Mouse (Mus musculus): ENCODE data around the gene Prr30. TPM values are rescaled to one million over a fixed set of nuclear protein-coding genes. Genes with fewer than 3 reads are reported as not detected.
"Not testable (repeated sequence)": the region's sequence is repeated elsewhere in the genome, so short reads cannot be mapped to it uniquely, and the experiment has no call there.

The Prr30 gene
- total RNA-seq (2021): not detected in 2 replicates
- long read RNA-seq, experiment 1: 0 reads
- long read RNA-seq, experiment 2: 0 reads

DNA sequence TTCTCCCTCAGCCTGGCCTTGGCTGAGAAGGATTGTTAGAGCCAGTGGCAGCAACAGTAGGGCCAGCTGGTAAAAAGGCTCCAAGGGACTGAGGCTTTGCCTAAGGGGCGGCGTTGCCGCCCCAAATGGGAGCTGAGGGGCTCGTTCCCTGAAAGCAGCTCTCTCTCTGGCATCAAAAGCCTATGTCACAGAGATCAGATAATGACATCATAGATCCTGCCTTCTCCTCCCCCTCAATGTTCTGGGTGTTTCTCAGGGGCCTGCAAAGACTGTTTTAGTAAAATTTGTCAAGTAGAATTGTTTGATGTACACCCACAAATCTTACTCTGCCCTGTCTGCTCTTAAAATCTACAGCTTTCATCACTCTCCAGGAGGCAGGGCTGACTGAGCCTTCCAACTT is at the start of gene Prr30:
TSS of gene Prr30 (minus strand) at position 101 of the 400 bp plus-strand sequence.
- DNase-seq: no peak

DNA sequence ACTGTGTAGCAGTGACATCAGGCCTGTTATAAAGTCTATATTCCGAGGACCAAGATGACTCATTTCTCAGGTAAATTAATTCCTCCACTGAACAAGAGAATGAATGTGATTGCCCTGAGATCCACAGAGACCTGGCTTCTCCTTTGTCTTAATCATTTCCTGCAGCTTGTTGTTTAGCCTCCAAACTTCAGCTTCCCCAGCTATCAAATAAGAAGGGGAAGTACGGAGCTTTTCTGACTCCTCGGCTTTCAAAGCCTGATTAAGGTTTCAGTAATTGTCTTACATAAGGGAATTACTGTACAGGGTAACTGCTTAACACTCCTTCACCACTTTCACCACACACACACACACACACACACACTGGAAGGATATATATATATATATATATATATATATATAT is 46.7 kb upstream of the Prr30 start:
- no peak for DNase-seq

DNA sequence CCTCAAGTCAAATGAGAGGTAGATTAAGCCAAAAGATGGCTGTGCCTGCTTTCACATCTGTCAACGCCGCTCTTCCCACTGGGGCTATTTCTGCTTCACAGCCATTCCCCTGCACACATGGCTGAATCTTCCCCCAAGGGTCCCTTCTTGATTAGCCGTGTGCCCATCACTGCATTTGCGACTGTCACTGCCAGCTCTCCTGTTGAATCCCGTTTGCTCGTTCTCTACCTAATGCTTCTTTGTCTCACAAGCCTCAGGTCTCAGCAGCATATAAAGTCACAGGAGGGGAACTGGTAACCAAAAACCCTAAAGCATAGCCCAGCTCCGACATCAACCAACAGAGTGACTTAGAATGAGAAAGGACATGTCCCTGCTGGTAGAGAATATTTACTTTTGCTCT is 45.6 kb upstream of the Prr30 start:
- DNase-seq: no peak

DNA sequence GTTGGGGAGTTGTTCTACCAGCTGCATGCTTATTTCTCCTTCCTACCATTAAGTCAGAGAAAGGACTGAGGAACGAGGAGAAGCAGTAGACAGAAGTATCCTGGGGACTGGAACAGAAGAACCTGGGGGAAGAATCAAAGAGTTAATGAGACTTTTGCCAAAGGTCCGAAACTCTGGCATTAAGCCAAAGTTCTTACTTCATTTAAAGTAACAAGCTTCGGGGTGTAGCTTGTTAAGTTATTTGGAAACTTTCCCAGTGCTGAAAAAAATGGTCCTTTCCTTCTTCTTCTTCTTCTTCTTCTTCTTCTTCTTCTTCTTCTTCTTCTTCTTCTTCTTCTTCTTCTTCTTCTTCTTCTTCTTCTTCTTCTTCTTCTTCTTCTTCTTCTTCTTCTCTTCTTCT is 44.3 kb upstream of the Prr30 start:
- DNase-seq: not testable (repeated sequence)

DNA sequence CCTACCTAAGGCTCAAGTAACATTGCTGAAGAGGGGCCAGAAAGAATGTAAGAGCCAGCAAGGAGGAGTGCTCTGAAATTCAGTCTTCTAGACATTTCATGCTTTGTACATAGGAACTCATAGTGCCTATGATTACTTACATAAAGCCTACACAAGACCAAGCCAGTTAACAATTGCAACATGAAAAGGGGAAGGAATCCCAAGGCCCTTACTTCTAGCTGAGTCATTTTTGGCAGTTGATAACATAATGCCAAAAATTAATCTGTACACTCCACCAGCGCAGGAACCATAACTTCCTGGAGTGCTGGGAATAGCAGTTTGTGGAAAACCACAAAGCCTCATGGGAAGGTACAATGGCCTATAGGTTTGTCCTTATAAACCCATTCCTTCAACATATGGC is 37.8 kb upstream of the Prr30 start:
- DNase-seq: no peak

DNA sequence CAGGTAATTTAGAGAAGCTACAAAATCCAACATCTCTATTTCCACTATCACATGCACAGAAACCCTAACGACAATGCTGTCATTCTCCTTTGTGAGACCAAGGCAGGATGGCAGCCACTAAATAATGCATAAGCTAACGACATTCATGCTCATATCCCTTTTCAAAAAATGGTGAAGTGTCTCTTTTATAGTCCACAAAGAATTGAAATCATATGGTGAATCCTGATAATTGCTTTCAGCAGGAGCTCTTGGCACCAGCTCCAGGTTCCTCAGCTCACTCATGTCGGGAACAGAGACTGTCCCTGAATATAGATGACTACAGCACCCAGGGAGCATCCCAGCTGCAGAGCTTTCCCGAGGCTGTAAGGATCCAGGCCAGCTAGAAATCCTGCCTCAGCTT is 28.9 kb upstream of the Prr30 start:
- DNase-seq: no peak

DNA sequence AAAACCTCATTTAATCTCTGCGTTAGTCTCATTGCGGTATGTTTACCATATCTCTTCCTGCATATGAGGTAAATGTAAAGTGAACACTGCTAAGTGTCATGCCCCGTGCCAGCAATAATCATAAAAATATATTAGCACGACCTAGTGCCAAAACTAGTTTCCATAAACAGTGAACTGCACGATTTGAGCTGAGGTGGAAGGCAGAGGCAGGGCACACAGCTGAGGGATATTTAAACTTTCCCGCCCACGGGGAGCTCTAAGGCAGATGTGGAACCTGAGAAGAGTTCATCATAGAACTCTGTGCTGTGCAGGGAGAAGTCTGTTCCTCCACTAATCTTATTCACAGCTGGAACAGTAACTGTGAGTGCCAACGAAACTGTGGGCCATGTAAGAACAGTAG is 22.2 kb upstream of the Prr30 start:
- DNase-seq: no peak

DNA sequence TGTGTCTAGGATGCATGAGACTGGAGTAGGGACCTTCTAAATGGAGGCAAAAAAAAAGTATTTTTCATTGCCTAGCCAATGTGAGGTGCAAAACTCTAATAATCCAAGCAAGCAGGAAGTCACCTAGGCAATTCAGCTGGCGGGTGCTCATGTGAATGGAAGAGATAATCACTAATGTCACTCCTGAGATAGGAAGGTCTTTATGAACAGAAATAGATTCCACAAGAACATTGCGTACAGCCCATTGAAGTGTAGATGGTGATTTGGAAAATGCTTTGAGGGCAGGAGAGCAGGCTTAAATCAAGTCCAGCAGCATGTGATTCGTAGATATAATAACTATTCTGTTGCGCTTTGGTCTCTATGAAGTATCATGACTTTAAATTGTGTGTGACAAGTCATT is 27.9 kb downstream of the Prr30 start:
- no peak for DNase-seq
